Mouse (Mus musculus) thymus, adult 18-20 months (tissue): ENCODE results near the gene Marcksl1.

ENCODE experiments used
- DNase-seq, 2 experiments: peaks; one replicate each; pipeline ENCODE4 v3.0.0; 2022; ENCODE audit warnings: mixed read lengths in 2 of 2

Marcksl1 gene

DNA sequence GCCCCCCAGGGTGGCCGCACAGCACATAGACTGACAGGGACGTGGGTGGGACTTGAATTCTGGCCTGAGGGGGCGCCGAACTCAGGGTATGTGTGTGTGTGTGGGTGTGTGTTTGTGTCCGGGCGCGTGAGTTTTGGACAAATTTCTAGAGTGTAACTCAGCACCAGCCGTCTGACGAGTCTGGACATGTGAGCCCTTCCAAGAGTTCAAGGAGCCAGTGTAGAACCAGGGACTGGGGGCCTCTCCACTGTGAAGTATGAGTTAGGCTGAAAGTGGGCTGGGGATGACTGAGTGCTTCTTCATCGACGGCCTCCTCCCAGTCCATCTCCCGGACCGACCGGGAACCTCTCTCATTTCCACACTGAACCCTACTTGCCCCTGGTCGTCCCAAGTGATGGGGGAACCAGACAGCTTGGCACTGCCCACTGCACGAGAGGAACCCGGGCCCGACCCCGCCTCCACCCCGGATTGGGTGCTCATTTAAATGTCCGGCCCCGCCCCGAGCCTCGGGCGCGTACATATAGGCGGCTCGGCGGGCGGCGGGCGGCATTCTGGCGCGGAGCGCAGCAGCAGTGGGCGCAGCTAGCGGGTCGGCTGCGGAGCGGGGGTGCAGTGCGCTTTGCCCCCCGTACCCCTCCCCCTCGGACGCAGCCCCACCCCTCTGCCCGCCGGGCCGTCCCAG, at the start of gene Marcksl1:
Gene Marcksl1, plus strand, starts transcription at position 496 of the 682 bp plus-strand sequence.
- DNase-seq = peak; percentile 87 to 88

GRCm38 (mm10) chr4:129464286-129464815, 49.0 kb upstream of the Marcksl1 start:
- DNase-seq = no peak

GRCm38 (mm10) chr4:129476047-129476446, 37.3 kb upstream of the Marcksl1 start:
- DNase-seq = no peak

GRCm38 (mm10) chr4:129479863-129480262, 33.5 kb upstream of the Marcksl1 start:
- no peak for DNase-seq

GRCm38 (mm10) chr4:129481090-129481489, 32.3 kb upstream of the Marcksl1 start:
- DNase-seq = no peak

DNA sequence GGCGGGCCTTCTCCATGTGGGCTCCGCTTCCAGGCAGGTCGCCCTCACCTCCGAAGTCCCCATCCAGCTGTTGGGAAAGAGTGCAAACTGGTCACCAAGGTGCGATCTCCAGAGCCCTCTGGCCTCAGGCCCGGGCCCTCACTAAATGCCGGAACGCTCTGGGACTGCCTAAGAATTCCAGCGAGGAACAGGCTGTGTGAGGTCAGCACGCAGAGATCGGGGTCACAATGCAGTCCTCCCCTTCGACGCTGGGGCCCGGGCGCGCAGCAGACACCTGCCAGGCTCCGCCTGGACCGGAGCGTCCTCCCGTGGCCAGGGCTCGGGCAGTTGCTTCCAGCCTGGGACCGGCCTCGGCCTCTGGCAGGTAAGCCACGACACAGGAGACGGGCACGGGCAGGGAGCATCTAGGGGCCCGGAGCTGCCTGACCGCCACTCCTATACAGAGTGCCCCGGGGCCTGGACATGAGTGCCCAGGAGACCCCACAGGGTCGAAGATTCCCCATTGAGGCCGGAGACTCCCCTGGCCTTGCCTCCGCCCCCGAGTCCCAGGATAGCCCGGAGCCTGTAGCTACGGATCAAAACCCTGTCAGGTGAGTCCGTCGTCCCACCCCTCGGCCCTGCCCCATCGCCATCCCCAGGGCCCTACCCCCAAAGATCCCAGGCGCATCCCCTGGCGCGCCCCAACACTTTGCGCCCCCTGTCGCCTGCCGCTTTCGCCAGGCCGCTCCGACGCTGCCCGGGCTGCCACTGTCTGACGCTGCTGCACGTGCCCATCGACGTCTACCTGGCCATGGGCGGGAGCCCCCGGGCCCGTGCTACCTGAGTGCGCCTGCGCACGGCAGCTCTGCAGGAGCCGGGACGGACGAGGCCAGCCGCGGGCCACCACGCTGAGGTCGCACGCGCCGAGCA, 22.2 kb upstream of the Marcksl1 start, which contains the start of the genes Tssk3 and Fam229a:
Gene Tssk3, minus strand, starts transcription at position 51 of the 909 bp plus-strand sequence.
Gene Fam229a, plus strand, starts transcription at position 219 of the 909 bp plus-strand sequence.
- no peak for DNase-seq

GRCm38 (mm10) chr4:129494681-129495080, 18.7 kb upstream of the Marcksl1 start:
- DNase-seq = no peak

DNA sequence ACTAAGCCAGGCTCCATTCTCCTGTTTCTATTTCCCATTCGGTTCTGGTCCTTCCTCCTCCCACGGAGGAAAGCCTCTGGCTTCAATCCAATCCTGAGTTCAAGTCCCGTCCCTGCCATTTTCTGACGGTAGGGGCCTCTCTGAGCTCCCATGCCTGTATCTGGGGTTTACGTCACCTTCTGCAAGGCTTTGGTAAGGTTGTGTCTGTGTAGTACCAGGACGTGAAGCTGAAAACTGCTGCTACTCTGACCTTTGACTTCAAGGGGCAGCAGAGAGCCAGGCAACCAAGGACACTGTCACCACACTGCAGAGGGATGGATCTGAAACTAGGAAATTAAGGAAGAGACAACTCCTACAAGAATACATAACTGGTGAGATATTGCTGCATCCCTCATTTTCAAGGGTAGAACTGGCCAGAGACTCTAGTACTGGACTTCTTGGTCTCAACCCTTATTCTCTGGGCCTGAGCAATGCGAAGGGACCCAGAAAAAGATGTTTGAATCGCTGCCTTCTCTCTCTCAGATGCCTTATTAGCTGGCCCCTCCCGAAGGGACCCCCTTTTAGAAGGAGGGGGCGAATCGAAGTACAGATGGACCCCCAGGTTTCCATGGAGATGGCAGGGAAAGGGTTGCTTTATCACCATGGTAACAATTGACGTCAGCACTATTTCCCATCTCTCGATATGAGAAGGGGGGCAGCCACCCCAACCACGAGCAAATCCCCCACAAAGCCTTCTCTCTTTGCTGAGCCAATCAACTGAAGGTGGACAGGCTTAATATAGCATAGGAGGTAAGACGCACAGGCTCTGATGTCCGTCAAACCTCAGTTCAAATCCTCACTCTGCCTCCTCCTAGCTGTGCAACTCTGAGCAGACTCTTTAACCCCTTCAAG, 17.5 kb upstream of the Marcksl1 start:
- DNase-seq = no peak

GRCm38 (mm10) chr4:129496631-129497030, 16.8 kb upstream of the Marcksl1 start:
- peak in 1 of 2 experiments; percentile 16 for DNase-seq

- DNase-seq = no peak
Measured at GRCm38 (mm10) chr4:129498941-129499340, 14.4 kb upstream of the Marcksl1 start.

GRCm38 (mm10) chr4:129500017-129500416, 13.4 kb upstream of the Marcksl1 start:
- no peak for DNase-seq

DNA sequence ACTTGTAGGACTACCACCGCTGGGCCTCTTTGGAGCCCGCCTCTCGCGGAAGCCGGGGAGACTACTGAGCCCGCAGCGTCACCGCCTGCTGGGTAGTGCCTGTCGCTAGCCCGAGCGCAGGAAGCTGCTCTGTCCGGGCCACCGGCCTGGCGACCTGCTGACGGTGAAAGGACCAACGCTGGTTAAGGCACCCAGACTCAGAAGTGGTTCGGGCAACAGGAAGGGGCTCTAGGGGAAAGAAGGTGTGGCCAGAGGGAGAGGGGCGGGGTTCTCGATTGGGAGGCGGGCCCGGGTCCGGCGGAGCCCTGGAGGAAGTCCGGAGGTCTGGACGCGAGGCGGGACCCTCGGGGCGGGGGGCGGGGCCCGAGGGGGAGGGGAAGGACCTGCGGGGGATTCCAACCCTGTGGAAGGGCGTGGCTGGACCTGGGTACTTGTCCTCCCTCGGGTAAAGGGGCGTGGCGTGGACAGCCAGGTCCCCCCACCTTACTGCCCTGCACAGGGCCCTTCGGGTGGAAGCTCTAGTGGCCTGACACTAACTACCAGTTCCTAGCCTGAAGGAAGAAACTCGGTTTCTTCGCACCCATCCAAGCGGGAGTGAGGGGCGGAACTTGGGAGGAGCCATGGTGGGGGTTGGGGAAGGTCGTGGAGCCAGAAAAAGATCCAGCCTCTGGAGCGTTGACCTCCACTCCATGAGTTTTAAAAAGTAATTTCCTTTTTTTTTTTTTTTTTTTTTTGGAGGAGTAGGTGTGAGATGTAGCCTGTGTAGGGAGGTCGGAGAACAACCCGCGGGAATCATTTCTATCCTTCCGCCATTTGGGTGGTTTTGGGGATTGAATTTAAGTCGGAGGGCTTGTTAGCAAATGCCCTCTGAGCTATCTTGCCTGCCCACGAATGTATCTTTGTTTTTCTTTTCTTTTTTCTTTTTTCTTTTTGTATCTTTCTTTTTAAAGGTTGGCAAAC, 12.5 kb upstream of the Marcksl1 start:
- peak; percentile 76 to 77 for DNase-seq

DNA sequence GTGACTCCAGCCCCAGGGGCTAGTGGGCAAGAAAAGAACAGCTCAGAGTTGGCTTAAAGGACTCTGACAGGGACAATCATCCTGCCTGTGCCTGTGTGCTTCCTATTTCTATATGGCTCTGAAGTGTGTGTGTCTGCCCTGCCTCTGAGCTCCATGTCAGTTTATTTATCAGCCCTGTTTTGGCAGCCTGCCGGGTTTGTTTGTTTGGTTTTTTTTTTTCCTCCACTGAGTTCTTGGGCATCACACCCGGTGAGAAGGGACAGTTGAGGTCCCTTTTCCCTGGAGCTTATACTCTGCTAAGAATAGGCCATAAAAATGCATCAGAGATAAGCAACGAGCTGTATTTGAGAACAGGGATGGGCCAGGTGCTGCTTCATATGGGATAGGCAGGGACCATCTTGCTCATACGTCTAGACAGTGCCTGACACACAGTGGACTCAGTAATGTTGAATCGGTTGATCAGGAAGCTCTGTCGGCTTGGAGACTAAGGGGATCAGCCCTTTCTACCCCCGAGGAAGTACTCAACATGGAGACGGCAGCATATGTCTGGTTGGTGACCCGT, 11.0 kb upstream of the Marcksl1 start:
- DNase-seq = no peak

DNA sequence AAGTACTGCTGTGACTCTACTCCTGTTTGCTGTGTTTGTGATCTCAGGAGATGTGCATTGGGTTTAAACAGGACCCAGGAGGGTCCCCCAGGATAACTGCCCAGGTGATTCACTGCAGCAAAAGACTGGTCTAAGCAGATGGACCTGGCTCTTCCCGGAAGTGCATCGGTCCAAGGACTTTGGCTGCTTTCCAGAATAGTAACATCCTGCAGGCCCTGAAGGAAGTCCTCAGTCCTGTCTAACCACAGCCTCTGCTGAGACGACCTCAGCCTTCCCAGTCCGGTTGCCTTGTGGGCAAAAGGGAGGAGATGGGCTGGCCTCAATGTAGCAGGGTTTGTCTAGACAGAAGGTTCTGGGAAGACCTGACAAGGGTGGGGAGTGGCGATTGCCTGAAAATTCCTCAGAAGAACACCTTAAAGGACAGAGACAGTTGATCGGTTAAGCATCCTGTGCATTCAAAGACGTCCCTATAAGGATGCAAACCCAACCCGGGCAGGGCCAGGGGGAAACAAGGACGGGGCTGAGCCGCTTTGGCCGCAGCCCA, 10.4 kb upstream of the Marcksl1 start:
- DNase-seq = no peak

DNA sequence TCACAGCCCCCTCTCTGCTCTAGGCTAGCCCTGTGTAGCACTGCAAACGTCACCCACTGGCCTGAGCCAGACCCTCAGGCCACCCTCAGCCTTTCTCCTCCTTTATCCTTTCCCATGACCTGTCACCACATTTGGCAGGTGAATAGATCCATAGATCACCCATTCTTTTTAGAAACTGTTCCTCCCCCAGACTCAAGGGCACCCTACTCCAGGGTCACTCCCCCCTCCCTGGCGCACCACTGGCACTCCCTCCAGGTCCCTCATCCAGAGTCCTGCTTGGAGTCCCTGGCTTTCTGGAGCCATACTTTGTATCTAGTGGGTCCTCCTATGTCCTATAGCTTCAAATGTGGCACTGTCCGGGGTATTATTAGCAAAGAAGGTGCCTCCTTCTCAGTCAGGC, 7.9 kb upstream of the Marcksl1 start:
- no peak for DNase-seq

DNA sequence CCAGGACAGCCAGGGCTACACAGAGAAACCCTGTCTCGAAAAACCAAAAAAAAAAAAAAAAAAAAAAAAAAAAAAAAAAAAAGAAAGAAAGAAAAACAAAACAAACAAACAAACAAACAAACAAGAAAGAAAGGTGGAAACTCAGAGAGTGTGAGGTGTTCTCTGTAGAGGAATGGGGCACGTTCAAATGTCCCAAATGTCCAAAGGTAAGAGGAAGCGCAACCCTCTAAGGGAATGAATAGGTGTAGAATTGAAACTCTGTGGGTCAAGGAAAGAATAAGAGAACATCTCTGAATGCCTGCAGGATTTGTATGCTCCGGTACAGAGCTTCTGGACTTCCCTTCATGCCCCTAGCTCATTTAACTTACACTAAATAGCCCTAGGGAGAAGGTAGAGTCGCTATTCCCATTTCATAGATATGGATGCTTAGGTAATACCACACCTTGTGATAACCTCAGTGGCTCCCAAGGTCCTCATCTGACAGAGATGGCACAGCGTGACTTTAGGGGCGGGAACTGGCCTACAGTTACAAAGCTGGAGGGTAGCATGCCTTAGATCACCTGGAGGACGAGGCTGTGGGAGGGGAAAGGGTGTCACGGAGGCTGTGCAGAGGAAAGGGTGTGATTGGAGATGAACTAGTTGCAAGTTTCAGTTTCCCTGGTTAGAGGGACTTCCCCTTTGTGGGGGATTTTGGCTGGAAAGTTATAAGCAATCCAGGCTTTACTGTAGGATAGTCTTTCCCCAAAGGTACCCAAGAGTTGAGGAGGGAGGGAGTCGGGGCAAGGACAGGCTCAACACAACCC, 5.7 kb upstream of the Marcksl1 start:
- no peak for DNase-seq

GRCm38 (mm10) chr4:129508237-129508515, 5.2 kb upstream of the Marcksl1 start:
- no peak for DNase-seq

- DNase-seq = no peak
Measured at GRCm38 (mm10) chr4:129508834-129509600, 4.4 kb upstream of the Marcksl1 start.

- no peak for DNase-seq
Measured at GRCm38 (mm10) chr4:129509650-129510049, 3.7 kb upstream of the Marcksl1 start.
